Mouse (Mus musculus) CH12.LX (cell line): ENCODE measurements around the gene Olfr434.

Experiments
- BHLHE40 ChIP-seq: IDR thresholded peaks from 2 replicates; pipeline ENCODE4 v1.6.1; 2011; ENCODE audit warnings: mild to moderate bottlenecking, low read depth, low read length, improper control_type of control experiment
- CTCF ChIP-seq, 2 experiments: IDR thresholded peaks in 1 of 2; conservative IDR thresholded peaks in 1 of 2; 2 replicates each; pipeline ENCODE4 v1.5.1; 2011 to 2012; ENCODE audit warnings: low read depth in 2 of 2, low read length in 2 of 2, improper control_type of control experiment in 1 of 2, inconsistent platforms in 1 of 2, mild to moderate bottlenecking in 1 of 2, moderate library complexity in 1 of 2
- EP300 ChIP-seq: IDR thresholded peaks from 2 replicates; pipeline ENCODE4 v1.6.1; 2011; ENCODE audit warnings: low read length, improper control_type of control experiment
- GABPA ChIP-seq: IDR thresholded peaks from 2 replicates; pipeline ENCODE4 v1.6.1; 2012; ENCODE audit warnings: low read depth, low read length, improper control_type of control experiment, inconsistent platforms; ENCODE audit not compliant: insufficient replicate concordance
- HCFC1 ChIP-seq: IDR thresholded peaks from 2 replicates; pipeline ENCODE4 v1.6.1; 2012; ENCODE audit warnings: low read depth, mild to moderate bottlenecking, inconsistent platforms, low read length, improper control_type of control experiment
- PAX5 ChIP-seq: IDR thresholded peaks from 2 replicates; pipeline ENCODE4 v1.6.1; 2012; ENCODE audit warnings: low read length, inconsistent platforms, mixed read lengths
- POLR2A ChIP-seq: IDR thresholded peaks from 2 replicates; pipeline ENCODE4 v1.6.1; 2011; ENCODE audit warnings: low read depth, mild to moderate bottlenecking, improper control_type of control experiment, low read length
- SIN3A ChIP-seq: IDR thresholded peaks from 2 replicates; pipeline ENCODE4 v1.6.1; 2012; ENCODE audit warnings: low read length, improper control_type of control experiment, inconsistent platforms
- ZKSCAN1 ChIP-seq: IDR thresholded peaks from 2 replicates; pipeline ENCODE4 v1.6.1; 2012; ENCODE audit warnings: low read depth, inconsistent platforms, low read length, improper control_type of control experiment, borderline replicate concordance
- ZNF384 ChIP-seq: IDR thresholded peaks from 2 replicates; pipeline ENCODE4 v1.6.1; 2012; ENCODE audit warnings: low read depth, low read length, improper control_type of control experiment, inconsistent platforms

DNA sequence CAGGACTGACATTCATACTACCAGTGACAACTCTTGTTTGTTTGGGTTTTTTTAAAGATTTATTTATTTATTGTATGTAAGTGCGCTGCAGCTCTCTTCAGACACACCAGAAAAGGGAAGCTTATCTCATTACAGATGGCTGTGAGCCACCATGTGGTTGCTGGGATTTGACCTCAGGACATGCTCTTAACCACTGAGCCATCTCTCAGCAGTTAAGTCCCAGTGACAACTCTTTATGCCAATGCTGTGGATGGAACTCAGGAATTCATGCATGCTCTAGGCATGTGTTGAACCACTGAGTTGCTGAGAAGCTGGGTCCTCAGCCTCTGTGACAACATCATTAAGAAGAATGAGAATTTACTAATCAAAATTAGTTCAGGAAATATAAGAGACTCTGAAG is 40.2 kb downstream of the Olfr434 start:
- TF ChIP-seq CTCF (conservative IDR thresholded peaks at IDR 0.05 in 1 of 2, IDR thresholded peaks at IDR 0.05 in 1 of 2; ENCODE audit: low read depth in 2 of 2, low read length in 2 of 2) (no peak), BHLHE40 (no peak), ZNF384 (no peak), HCFC1 (no peak), ZKSCAN1 (no peak), EP300 (no peak), POLR2A (no peak), GABPA (no peak), PAX5 (no peak), SIN3A (no peak)
